ENCODE assay signal across 12 mouse cellular contexts in genomic region chr13:40737761-40738160, GRCm38 (mm10). TPM values are rescaled to one million over a fixed set of nuclear protein-coding genes. Genes with fewer than 3 reads are reported as not detected.
A peak's percentile ranks its signal among the peaks of the same experiment; 100 is the strongest.
DNase-seq lines count a peak whose midpoint lies in the region; ATAC-seq and TF ChIP-seq lines count a peak whose summit lies in the region.
"Had no signal": no experiment of that assay in that cellular context is flagged by ENCODE, and none has a peak within 500 bp of the region (broad histone marks: within the 10 kb centered on the region; RNA-seq: fewer than 3 reads in every experiment).

No protein-coding gene starts in this region.

- WGBS in kidney, adult 2 months = 6% methylated on average over 22 of the region's 22 CpGs
- WGBS in embryonic facial prominence, embryonic 13.5 days = under 1% methylated on average over 22 of the region's 22 CpGs
- 0% methylated on average over 22 of the region's 22 CpGs for WGBS in limb, embryonic 13.5 days

- H3K4me2 ChIP-seq in embryonic facial prominence, embryonic 13.5 days = peak overlapping the region; percentile 67
- peak overlapping the region; percentile 39 for H3K4me2 ChIP-seq in limb, embryonic 13.5 days (replicated peaks)

- ATAC-seq in embryonic facial prominence, embryonic 13.5 days (ENCODE audit: insufficient number of reproducible peaks, insufficient read depth, low FRiP score, low TSS enrichment, low read depth) = no peak
- no peak for ATAC-seq in limb, embryonic 13.5 days (ENCODE audit: low FRiP score, low read depth)

- peak overlapping the region; percentile 45 for H3K4me3 ChIP-seq in kidney, adult 2 months (ENCODE audit: insufficient read depth, low read depth, low read length)
- peak overlapping the region; percentile 40 for H3K4me3 ChIP-seq in embryonic facial prominence, embryonic 13.5 days
- peak overlapping the region; percentile 28 for H3K4me3 ChIP-seq in limb, embryonic 13.5 days

- TF ChIP-seq CTCF in kidney, adult 2 months (conservative IDR thresholded peaks at IDR 0.05; ENCODE audit: insufficient read depth, insufficient read length, low read depth, low read length) = no peak

- no peaks in the 10 kb centered on the region for H3K9me3 ChIP-seq in embryonic facial prominence, embryonic 13.5 days
- no peaks in the 10 kb centered on the region for H3K9me3 ChIP-seq in limb, embryonic 13.5 days

- peak overlapping the region; percentile 43 for H3K27ac ChIP-seq in kidney, adult 2 months (ENCODE audit: insufficient read depth, low read depth, low read length)
- peak overlapping the region; percentile 35 for H3K27ac ChIP-seq in embryonic facial prominence, embryonic 13.5 days
- H3K27ac ChIP-seq in limb, embryonic 13.5 days = peak overlapping the region; percentile 61

- peak overlapping the region; percentile 54 for H3K9ac ChIP-seq in embryonic facial prominence, embryonic 13.5 days
- H3K9ac ChIP-seq in limb, embryonic 13.5 days = 0 out of 2 replicates have a peak overlapping the region, but pooled peaks have one; percentile 43

- H3K36me3 ChIP-seq in kidney, adult 2 months (ENCODE audit: control insufficient read depth, insufficient read depth, low read length) = no peaks in the 10 kb centered on the region
- H3K36me3 ChIP-seq in embryonic facial prominence, embryonic 13.5 days = no peaks in the 10 kb centered on the region
- no peaks in the 10 kb centered on the region for H3K36me3 ChIP-seq in limb, embryonic 13.5 days

- DNase-seq in kidney, adult 2 months = no peak
- no peak for DNase-seq in kidney, postnatal 25 days
- DNase-seq in retina, embryonic 14.5 days (ENCODE audit: low spot score) = peak; percentile 6
- DNase-seq in right cerebral cortex, postnatal 14 days = no peak
- no peak for DNase-seq in thymus, postnatal 25 days
- DNase-seq in ovary, postnatal 36 days (ENCODE audit: low spot score) = no peak
- DNase-seq: adrenal gland, adult 2 months; cerebellum, adult 18-20 months; heart, postnatal 36 days; lung, adult 2 months had no signal

- H3K27me3 ChIP-seq in kidney, adult 2 months (replicated peaks; ENCODE audit: control insufficient read depth, insufficient read depth, low read length) = peaks cover 3% of the 10 kb centered on the region
- H3K27me3 ChIP-seq in embryonic facial prominence, embryonic 13.5 days = peaks cover 97% of the 10 kb centered on the region
- H3K27me3 ChIP-seq in limb, embryonic 13.5 days = peaks cover 98% of the 10 kb centered on the region

- TF ChIP-seq POLR2A in kidney, adult 2 months (IDR thresholded peaks at IDR 0.05; ENCODE audit: low read depth, low read length) = no peak

- no peaks in the 10 kb centered on the region for H3K4me1 ChIP-seq in kidney, adult 2 months (ENCODE audit: control insufficient read depth, insufficient read depth, low read length)
- peaks cover 47% of the 10 kb centered on the region for H3K4me1 ChIP-seq in embryonic facial prominence, embryonic 13.5 days
- H3K4me1 ChIP-seq in limb, embryonic 13.5 days = peaks cover 30% of the 10 kb centered on the region

RNA-seq across cellular contexts. Expression of gene Tfap2a, which starts 0.4 kb away (rescaled TPM):
- polyA plus RNA-seq in kidney, adult 2 months (2012; rRNA removed) = 4.3 and 5.2 TPM in 2 replicates
- polyA plus RNA-seq in embryonic facial prominence, embryonic 13.5 days (2015; fragmentation: Nextera tagmentation; extraction: Ambion mirVana) = 17.5 and 20.5 TPM in 2 replicates
- 8.3 and 9.5 TPM in 2 replicates for polyA plus RNA-seq in limb, embryonic 13.5 days (2015; fragmentation: Nextera tagmentation; extraction: Ambion mirVana)
